Mouse (Mus musculus) cerebellum, adult 2 months (tissue): ENCODE results near the gene BC030867.

Experiments used
- CTCF ChIP-seq: fragments of 200-500 bp; IDR thresholded peaks from 2 replicates; pipeline ENCODE4 v1.5.1; 2011; ENCODE audit warnings: low read depth, mild to moderate bottlenecking, control low read depth, low read length, moderate library complexity, borderline replicate concordance; ENCODE audit not compliant: insufficient read depth
- POLR2A ChIP-seq: fragments of 200-500 bp; IDR thresholded peaks from 2 replicates; pipeline ENCODE4 v1.6.1; 2011; ENCODE audit warnings: low read length, control low read depth, borderline replicate concordance; ENCODE audit not compliant: insufficient read depth

- TF ChIP-seq CTCF, result no peak
- TF ChIP-seq POLR2A, result no peak
Observed at GRCm38 (mm10) chr11:102297577-102298556, 49.2 kb downstream of the BC030867 start.
